Mouse (Mus musculus): Measurements from ENCODE around the gene Dnajb12.

Gene Dnajb12

GRCm38 (mm10) chr10:59919494-59920181 lies 40.3 kb downstream of the Dnajb12 start:
- no peak for DNase-seq (ENCODE audit: low spot score)

- DNase-seq (ENCODE audit: low spot score), result no peak
Observed at GRCm38 (mm10) chr10:59920485-59920809, 41.1 kb downstream of the Dnajb12 start.

- DNase-seq (ENCODE audit: low spot score), result no peak
Observed at GRCm38 (mm10) chr10:59920810-59921681, 41.7 kb downstream of the Dnajb12 start.

- no peak for DNase-seq (ENCODE audit: low spot score)
Observed at GRCm38 (mm10) chr10:59923493-59923892, 44.1 kb downstream of the Dnajb12 start.

GRCm38 (mm10) chr10:59924305-59924704 lies 44.9 kb downstream of the Dnajb12 start:
- no peak for DNase-seq (ENCODE audit: low spot score)

- no peak for DNase-seq (ENCODE audit: low spot score)
Observed at GRCm38 (mm10) chr10:59929205-59929604, 49.8 kb downstream of the Dnajb12 start.

- DNase-seq (ENCODE audit: low spot score), result no peak
Observed at GRCm38 (mm10) chr10:59930996-59931395, 51.6 kb downstream of the Dnajb12 start.

GRCm38 (mm10) chr10:59932521-59932920 lies 53.2 kb downstream of the Dnajb12 start:
- DNase-seq (ENCODE audit: low spot score), result no peak

- DNase-seq (ENCODE audit: low spot score), result no peak
Observed at GRCm38 (mm10) chr10:59934039-59934438, 54.7 kb downstream of the Dnajb12 start.

- DNase-seq (ENCODE audit: low spot score), result no peak
Observed at GRCm38 (mm10) chr10:59936058-59936856, 56.9 kb downstream of the Dnajb12 start.

- no peak for DNase-seq (ENCODE audit: low spot score)
Observed at GRCm38 (mm10) chr10:59938662-59939061, 59.3 kb downstream of the Dnajb12 start.

GRCm38 (mm10) chr10:59939081-59939480 lies 59.7 kb downstream of the Dnajb12 start:
- DNase-seq (ENCODE audit: low spot score), result no peak

- DNase-seq (ENCODE audit: low spot score), result no peak
Observed at GRCm38 (mm10) chr10:59942281-59942846, 63.0 kb downstream of the Dnajb12 start.

GRCm38 (mm10) chr10:59942847-59943420 lies 63.6 kb downstream of the Dnajb12 start:
- DNase-seq (ENCODE audit: low spot score), result no peak

GRCm38 (mm10) chr10:59943421-59943989 lies 64.1 kb downstream of the Dnajb12 start:
- DNase-seq (ENCODE audit: low spot score), result no peak

- DNase-seq (ENCODE audit: low spot score), result no peak
Observed at GRCm38 (mm10) chr10:59945416-59945815, 66.1 kb downstream of the Dnajb12 start.

GRCm38 (mm10) chr10:59946362-59946761 lies 67.0 kb downstream of the Dnajb12 start:
- DNase-seq (ENCODE audit: low spot score), result no peak

- no peak for DNase-seq (ENCODE audit: low spot score)
Observed at GRCm38 (mm10) chr10:59947296-59948073, 68.1 kb downstream of the Dnajb12 start.

GRCm38 (mm10) chr10:59948363-59949254 lies 69.3 kb downstream of the Dnajb12 start:
- DNase-seq (ENCODE audit: low spot score), result no peak

All from layer of hippocampus, adult 9-10 months (tissue).